Mouse (Mus musculus): ENCODE results near the gene Zfp866. TPM values are rescaled to one million over a fixed set of nuclear protein-coding genes. Genes with fewer than 3 reads are reported as not detected.

Zfp866 gene
- polyA plus RNA-seq, 1 experiment from 2014 or later, result 17.6 TPM

DNA sequence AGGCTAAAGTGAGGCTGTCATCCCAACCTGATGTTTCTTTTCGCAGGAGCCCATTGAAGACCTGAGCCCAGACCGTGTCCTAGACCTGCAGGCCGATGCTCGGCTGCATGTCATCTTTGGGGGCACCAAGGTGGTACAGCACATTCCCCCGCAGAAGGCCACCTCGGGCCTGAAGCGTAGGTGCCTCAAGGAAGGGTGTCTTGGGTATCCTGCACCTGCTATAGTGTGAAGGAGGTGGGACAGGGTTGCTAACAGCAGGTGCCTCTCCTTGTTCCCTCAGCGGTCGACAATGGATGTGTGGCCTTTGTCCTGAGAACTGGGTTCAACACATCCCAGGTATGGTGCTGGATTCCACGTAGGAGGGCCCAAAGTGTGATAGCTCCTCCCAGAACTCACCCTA, 6.7 kb upstream of the Zfp866 start:
- in situ Hi-C loops (cut with MboI; ENCODE audit: low pct_unique_long_range_greater_than_20kb), result no loop called here
- no peak for DNase-seq (ENCODE audit: low read depth, low spot score)
- no peak for ATAC-seq
- H3K27me3 ChIP-seq, result no peaks in the 10 kb centered on the region
- TF ChIP-seq CTCF (IDR thresholded peaks at IDR 0.05), result no peak
- CTCF ChIA-PET, result no interaction called here
- POLR2A ChIA-PET, result no interaction called here

GRCm38 (mm10) chr8:69796721-69797345, 5.9 kb upstream of the Zfp866 start:
- CTCF ChIA-PET, result interaction anchor here (1.3 to 1.5 kb wide), 3 partner anchors 16 to 172 kb away, joined by 3 to 5 read pairs (median 4); partner anchors contain the start of gene Zfp868
- no peak for DNase-seq (ENCODE audit: low read depth, low spot score)
- no peak for ATAC-seq
- H3K27me3 ChIP-seq, result no peaks in the 10 kb centered on the region
- in situ Hi-C loops (cut with MboI; ENCODE audit: low pct_unique_long_range_greater_than_20kb), result no loop called here
- TF ChIP-seq CTCF (IDR thresholded peaks at IDR 0.05), result no peak
- POLR2A ChIA-PET, result no interaction called here

GRCm38 (mm10) chr8:69794901-69795300, 3.9 kb upstream of the Zfp866 start:
- ChIA-PET CTCF (interaction anchor here (1.0 to 2.6 kb wide), 2 partner anchors 24 to 170 kb away, joined by 4 to 10 read pairs; partner anchors contain the start of gene Zfp868), POLR2A (no interaction called here)
- H3K27me3 ChIP-seq, result no peaks in the 10 kb centered on the region
- DNase-seq (ENCODE audit: low read depth, low spot score) (no peak), ATAC-seq (no peak)
- no peak for TF ChIP-seq CTCF (IDR thresholded peaks at IDR 0.05)
- in situ Hi-C loops (cut with MboI; ENCODE audit: low pct_unique_long_range_greater_than_20kb), result loop anchor here (5.0 kb wide), 1 partner anchor 168 kb away; the partner anchor contains the start of gene Zfp868

DNA sequence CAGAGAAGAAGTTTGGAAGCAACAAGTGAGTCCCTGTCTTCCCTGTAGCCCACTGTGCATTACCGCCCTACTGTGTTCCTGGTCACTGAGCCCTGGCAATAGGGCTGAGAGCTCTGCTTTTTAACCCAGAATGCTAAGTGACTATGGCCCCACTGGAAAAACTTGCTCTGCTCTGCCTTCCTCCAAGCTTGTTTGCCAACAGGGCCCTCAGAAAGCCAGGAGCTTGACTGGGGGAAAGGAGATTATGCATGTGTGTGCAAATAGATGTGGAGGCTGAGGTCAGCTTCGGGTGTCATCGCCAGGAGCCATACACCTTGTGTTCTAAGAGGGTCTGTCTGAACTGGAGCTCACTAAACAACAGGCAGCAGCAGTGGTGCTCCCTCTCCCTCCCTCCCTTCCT, 3.1 kb upstream of the Zfp866 start:
- DNase-seq (ENCODE audit: low read depth, low spot score), result no peak
- H3K27me3 ChIP-seq, result no peaks in the 10 kb centered on the region
- ChIA-PET CTCF (interaction anchor here (2.6 kb wide), 1 partner anchor 169 kb away, joined by 10 read pairs; the partner anchor contains the start of gene Zfp868), POLR2A (interaction anchor here (0.8 kb wide), 1 partner anchor 14 kb away, joined by 4 read pairs; the partner anchor contains the start of gene Gmip)
- ATAC-seq, result no peak
- TF ChIP-seq CTCF (IDR thresholded peaks at IDR 0.05), result no peak
- in situ Hi-C loops (cut with MboI; ENCODE audit: low pct_unique_long_range_greater_than_20kb), result loop anchor here (5.0 kb wide), 1 partner anchor 167 kb away; the partner anchor contains the start of gene Zfp868

DNA sequence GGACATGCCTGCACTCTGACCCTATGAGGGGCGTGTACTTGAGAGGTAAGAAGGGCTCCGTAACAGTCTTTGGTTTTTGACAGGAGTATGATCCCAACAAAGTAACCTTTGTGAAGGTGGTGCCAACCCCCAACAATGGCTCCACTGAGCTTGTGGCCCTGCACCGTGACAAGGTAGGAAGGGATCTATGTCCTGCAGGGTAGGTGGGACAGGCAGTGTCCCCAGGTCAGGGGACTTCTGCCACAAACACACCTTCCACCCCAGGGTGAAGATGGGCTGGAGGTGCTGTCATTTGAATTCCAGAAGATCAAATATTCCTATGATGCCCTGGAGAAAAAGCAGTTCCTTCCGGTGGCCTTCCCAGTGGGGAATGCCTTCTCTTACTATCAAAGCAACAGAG, 2.7 kb upstream of the Zfp866 start:
- DNase-seq (ENCODE audit: low read depth, low spot score), result no peak
- H3K27me3 ChIP-seq, result no peaks in the 10 kb centered on the region
- TF ChIP-seq CTCF (IDR thresholded peaks at IDR 0.05), result no peak
- ChIA-PET CTCF (interaction anchor here (1.0 to 2.6 kb wide), 2 partner anchors 35 to 168 kb away, joined by 4 to 10 read pairs; partner anchors contain the start of gene Zfp868), POLR2A (interaction anchor here (0.8 kb wide), 1 partner anchor 15 kb away, joined by 4 read pairs; the partner anchor contains the start of gene Gmip)
- ATAC-seq, result no peak
- in situ Hi-C loops (cut with MboI; ENCODE audit: low pct_unique_long_range_greater_than_20kb), result loop anchor here (5.0 kb wide), 1 partner anchor 166 kb away; the partner anchor contains the start of gene Zfp868

DNA sequence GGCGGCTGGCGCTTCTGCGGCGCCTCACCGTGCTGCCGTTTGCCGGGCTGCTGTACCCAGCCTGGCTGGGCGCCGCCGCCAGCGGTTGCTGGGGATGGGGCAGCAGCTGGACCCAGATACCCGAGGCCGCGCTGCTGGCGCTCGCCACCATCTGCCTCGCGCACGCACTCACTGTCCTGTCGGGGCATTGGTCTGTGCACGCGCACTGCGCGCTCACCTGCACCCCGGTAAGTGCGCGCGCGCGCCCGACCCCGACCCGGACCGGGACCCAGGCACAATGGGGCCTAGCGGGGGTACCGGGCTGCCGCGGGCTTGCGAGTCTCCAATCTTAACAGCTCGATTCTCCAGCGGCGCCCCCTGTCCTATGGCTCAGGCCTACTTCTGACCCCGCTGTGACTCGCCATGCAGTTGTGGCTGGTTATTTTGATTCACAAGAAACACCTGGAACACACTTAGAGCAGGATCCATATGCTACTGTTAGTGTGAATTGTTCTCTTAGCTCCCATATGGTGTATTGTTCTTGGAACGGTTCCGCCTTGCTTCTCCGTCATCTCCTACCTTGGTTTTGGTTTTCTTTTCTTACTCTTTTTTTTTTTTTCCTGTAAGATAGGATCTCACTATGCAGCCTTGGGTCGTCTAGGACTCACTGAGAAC, 564 bp upstream of the Zfp866 start:
- ATAC-seq (peak; percentile 41), DNase-seq (ENCODE audit: low read depth, low spot score) (no peak)
- in situ Hi-C loops (cut with MboI; ENCODE audit: low pct_unique_long_range_greater_than_20kb), result loop anchor here (5.0 kb wide), 1 partner anchor 164 kb away; the partner anchor contains the start of gene Zfp868
- POLR2A ChIA-PET, result interaction anchor here (2.7 kb wide), 1 partner anchor 42 kb away, joined by 9 read pairs; the partner anchor contains the start of gene Zfp963
- CTCF ChIA-PET, result interaction anchor here (0.9 kb wide), 1 partner anchor 15 kb away, joined by 3 read pairs; no protein-coding TSS in a partner anchor
- no peaks in the 10 kb centered on the region for H3K27me3 ChIP-seq
- no peak for TF ChIP-seq CTCF (IDR thresholded peaks at IDR 0.05)

DNA sequence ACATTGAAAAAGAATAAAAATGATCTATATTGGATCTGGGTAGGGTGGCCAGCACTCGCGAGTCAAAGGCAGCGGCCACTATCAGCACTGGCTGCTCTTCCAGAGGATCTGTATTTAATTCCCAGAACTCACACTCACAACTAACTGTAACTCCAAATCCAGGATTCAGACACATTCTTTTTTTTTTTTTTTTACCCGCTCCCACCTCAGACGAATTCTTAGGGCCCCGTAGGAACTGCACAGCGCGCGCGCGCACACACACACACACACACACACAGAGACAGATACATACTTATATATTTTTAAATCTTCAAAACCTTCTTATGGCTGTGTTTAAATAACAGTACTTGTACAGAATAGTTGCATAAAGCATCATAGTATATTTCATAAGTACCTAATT, 614 bp downstream of the Zfp866 start:
- CTCF ChIA-PET, result no interaction called here
- POLR2A ChIA-PET, result interaction anchor here (0.5 to 2.7 kb wide), 5 partner anchors 10 to 41 kb away, joined by 3 to 9 read pairs (median 3); partner anchors contain the start of gene Zfp963
- no peaks in the 10 kb centered on the region for H3K27me3 ChIP-seq
- DNase-seq (ENCODE audit: low read depth, low spot score) (no peak), ATAC-seq (no peak)
- in situ Hi-C loops (cut with MboI; ENCODE audit: low pct_unique_long_range_greater_than_20kb), result loop anchor here (5.0 kb wide), 1 partner anchor 163 kb away; the partner anchor contains the start of gene Zfp868
- no peak for TF ChIP-seq CTCF (IDR thresholded peaks at IDR 0.05)

- POLR2A ChIA-PET, result interaction anchor here (1.0 to 2.7 kb wide), 2 partner anchors 16 to 40 kb away, joined by 9 read pairs; partner anchors contain the start of gene Zfp963
- DNase-seq (ENCODE audit: low read depth, low spot score), result no peak
- ATAC-seq, result no peak
- in situ Hi-C loops (cut with MboI; ENCODE audit: low pct_unique_long_range_greater_than_20kb), result loop anchor here (5.0 kb wide), 1 partner anchor 162 kb away; the partner anchor contains the start of gene Zfp868
- no peak for TF ChIP-seq CTCF (IDR thresholded peaks at IDR 0.05)
- CTCF ChIA-PET, result interaction anchor here (1.2 kb wide), 1 partner anchor 15 kb away, joined by 4 read pairs; the partner anchor contains the start of gene Gm20422
- H3K27me3 ChIP-seq, result no peaks in the 10 kb centered on the region
Observed at GRCm38 (mm10) chr8:69789731-69790130, 1.2 kb downstream of the Zfp866 start.

DNA sequence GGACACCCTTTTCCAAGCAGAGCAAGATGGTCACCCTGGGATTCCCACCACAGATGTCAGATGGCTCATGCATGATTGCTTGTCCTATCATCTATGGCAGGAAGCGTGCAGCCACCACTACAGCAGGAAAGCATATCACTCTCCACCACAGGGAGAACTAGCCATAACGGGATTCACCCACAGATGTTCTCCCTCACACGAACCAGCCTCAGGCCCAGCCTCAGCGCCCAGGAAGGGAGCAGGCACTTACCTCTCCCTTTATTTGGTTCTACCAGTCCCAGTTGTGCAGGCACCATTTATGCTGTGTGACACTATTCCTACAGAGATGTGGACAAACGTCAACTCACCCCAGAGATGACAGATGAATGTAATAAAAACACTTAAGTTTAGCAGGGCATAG, 1.9 kb downstream of the Zfp866 start:
- no peak for DNase-seq (ENCODE audit: low read depth, low spot score)
- in situ Hi-C loops (cut with MboI; ENCODE audit: low pct_unique_long_range_greater_than_20kb), result no loop called here

DNA sequence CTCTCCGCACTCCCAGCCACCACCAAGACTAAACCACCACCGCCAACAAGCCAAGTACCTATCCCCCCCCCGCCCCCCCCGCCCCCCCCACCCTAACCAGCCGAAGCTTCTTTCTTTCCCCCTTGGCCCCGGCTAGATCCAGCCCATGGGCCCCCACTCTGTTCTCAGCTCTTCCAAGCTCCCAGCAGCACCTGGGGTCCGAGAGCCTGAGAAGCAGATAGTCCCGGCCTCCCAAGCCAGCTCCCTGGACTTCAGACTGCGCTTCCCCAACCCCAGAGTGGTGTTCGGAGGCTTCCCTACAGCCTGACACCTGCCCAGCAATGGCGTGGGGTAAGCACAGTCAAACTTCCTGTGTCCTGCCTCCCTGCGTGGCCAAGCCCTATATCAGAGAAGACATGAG, 13.9 kb downstream of the Zfp866 start:
- in situ Hi-C loops (cut with MboI; ENCODE audit: low pct_unique_long_range_greater_than_20kb), result no loop called here

More for the DNA sequence above, 1.9 kb downstream of the Zfp866 start:
- H3K27me3 ChIP-seq, result no peaks in the 10 kb centered on the region
- POLR2A ChIA-PET, result no interaction called here
- no peak for TF ChIP-seq CTCF (IDR thresholded peaks at IDR 0.05)
- CTCF ChIA-PET, result interaction anchor here (1.2 kb wide), 1 partner anchor 14 kb away, joined by 4 read pairs; the partner anchor contains the start of gene Gm20422
- ATAC-seq, result no peak

More for the DNA sequence above, 13.9 kb downstream of the Zfp866 start:
- ChIA-PET POLR2A (no interaction called here), CTCF (no interaction called here)
- H3K27me3 ChIP-seq, result no peaks in the 10 kb centered on the region
- ATAC-seq (no peak), DNase-seq (ENCODE audit: low read depth, low spot score) (no peak)
- no peak for TF ChIP-seq CTCF (IDR thresholded peaks at IDR 0.05)
